In the genomic region with DNA sequence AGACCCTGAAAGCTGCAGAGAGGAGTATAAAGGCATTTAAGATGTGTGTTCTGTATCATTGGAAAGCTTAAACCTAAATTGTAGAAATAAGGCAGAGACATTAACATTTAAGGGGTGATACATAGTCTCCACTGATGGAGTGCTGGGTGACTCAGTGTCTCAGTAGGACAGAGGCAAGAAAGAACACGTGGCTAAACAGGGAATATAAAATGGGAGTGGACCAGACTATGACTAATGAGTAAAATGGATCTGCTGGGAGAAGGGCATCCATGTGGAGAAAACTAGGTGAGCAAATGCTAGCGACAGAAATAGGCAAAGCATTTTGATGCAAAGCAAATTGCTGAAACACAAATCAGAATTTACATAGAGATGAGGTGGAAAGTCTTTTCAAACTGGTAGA, we compare ENCODE assay signal across 25 mouse cellular contexts.
A peak's percentile ranks its signal among the peaks of the same experiment; 100 is the strongest.
DNase-seq lines count a peak whose midpoint lies in the region; ATAC-seq and TF ChIP-seq lines count a peak whose summit lies in the region.
"Had no signal": no experiment of that assay in that cellular context is flagged by ENCODE, and none has a peak within 500 bp of the region (broad histone marks: within the 10 kb centered on the region; RNA-seq: fewer than 3 reads in every experiment).

No protein-coding gene starts in this region.

- 44% methylated on average over 2 of the region's 2 CpGs for WGBS in midbrain, embryonic 16.5 days
- WGBS in midbrain, embryonic 10.5 days = 67% methylated on average over 2 of the region's 2 CpGs
- 37% methylated on average over 2 of the region's 2 CpGs for WGBS in olfactory bulb, adult 2 months
- WGBS in heart, embryonic 11.5 days (ENCODE audit: insufficient replicate concordance) = 59% methylated on average over 2 of the region's 2 CpGs
- WGBS in hindbrain, postnatal 0 days = 27% methylated on average over 2 of the region's 2 CpGs

- peak; percentile 47 for ATAC-seq in frontal cortex, adult (ENCODE audit: low TSS enrichment)
- ATAC-seq in midbrain, embryonic 16.5 days = 0 out of 2 replicates have a peak, but pooled peaks have one; percentile 11
- ATAC-seq in heart, embryonic 11.5 days (replicated peaks; ENCODE audit: insufficient number of reproducible peaks, low FRiP score, low TSS enrichment) = no peak
- no peak for ATAC-seq in hindbrain, postnatal 0 days
- ATAC-seq: activated CD4-positive, CD25-positive, alpha-beta regulatory T cell, adult 4 months; forebrain, postnatal 0 days; intestine, postnatal 0 days had no signal

- H3K4me1 ChIP-seq in midbrain, embryonic 16.5 days (ENCODE audit: control insufficient read depth, insufficient read depth, low read length) = peaks cover 6% of the 10 kb centered on the region; the same call in 1 of the 2 replicates
- H3K4me1 ChIP-seq in midbrain, embryonic 10.5 days = peaks cover 11% of the 10 kb centered on the region
- peaks cover 4% of the 10 kb centered on the region for H3K4me1 ChIP-seq in olfactory bulb, adult 2 months (ENCODE audit: control insufficient read depth, insufficient read depth, low read length)
- no peaks in the 10 kb centered on the region for H3K4me1 ChIP-seq in heart, embryonic 11.5 days (ENCODE audit: control insufficient read depth, insufficient read depth, low read length)
- H3K4me1 ChIP-seq in hindbrain, postnatal 0 days (ENCODE audit: insufficient read depth, low read length) = peaks cover 15% of the 10 kb centered on the region
- H3K4me1 ChIP-seq: embryonic facial prominence, embryonic 15.5 days; heart, embryonic 10.5 days had no signal

- no peaks in the 10 kb centered on the region for H3K27me3 ChIP-seq in midbrain, embryonic 16.5 days (ENCODE audit: control insufficient read depth, insufficient read depth, low read depth, low read length)
- no peaks in the 10 kb centered on the region for H3K27me3 ChIP-seq in midbrain, embryonic 10.5 days (ENCODE audit: low read depth, poor library complexity, severe bottlenecking)
- no peaks in the 10 kb centered on the region for H3K27me3 ChIP-seq in heart, embryonic 11.5 days (ENCODE audit: control insufficient read depth, insufficient read depth, low read length)
- H3K27me3 ChIP-seq in hindbrain, postnatal 0 days (ENCODE audit: insufficient read depth, low read length) = no peaks in the 10 kb centered on the region
- H3K27me3 ChIP-seq: CH12.LX; embryonic facial prominence, embryonic 12.5 days; embryonic facial prominence, embryonic 15.5 days; hindbrain, embryonic 12.5 days had no signal

- H3K36me3 ChIP-seq in midbrain, embryonic 16.5 days (ENCODE audit: control insufficient read depth, insufficient read depth, low read length) = no peaks in the 10 kb centered on the region
- no peaks in the 10 kb centered on the region for H3K36me3 ChIP-seq in midbrain, embryonic 10.5 days
- no peaks in the 10 kb centered on the region for H3K36me3 ChIP-seq in heart, embryonic 11.5 days (ENCODE audit: control insufficient read depth, insufficient read depth, low read length)
- H3K36me3 ChIP-seq in hindbrain, postnatal 0 days (ENCODE audit: insufficient read depth, low read length) = no peaks in the 10 kb centered on the region
- H3K36me3 ChIP-seq: embryonic facial prominence, embryonic 12.5 days; embryonic facial prominence, embryonic 15.5 days; G1E; heart, embryonic 10.5 days; hindbrain, embryonic 12.5 days had no signal

- H3K4me2 ChIP-seq in midbrain, embryonic 16.5 days (ENCODE audit: low read length) = no peak overlapping the region
- H3K4me2 ChIP-seq in heart, embryonic 11.5 days = no peak overlapping the region
- H3K4me2 ChIP-seq in hindbrain, postnatal 0 days (ENCODE audit: low read depth, low read length) = no peak overlapping the region
- H3K4me2 ChIP-seq: embryonic facial prominence, embryonic 12.5 days; embryonic facial prominence, embryonic 15.5 days; hindbrain, embryonic 12.5 days had no signal

- H3K9me3 ChIP-seq in midbrain, embryonic 16.5 days (replicated peaks; ENCODE audit: control insufficient read depth, low read length, poor library complexity, severe bottlenecking) = no peaks in the 10 kb centered on the region
- no peaks in the 10 kb centered on the region for H3K9me3 ChIP-seq in midbrain, embryonic 10.5 days (replicated peaks)
- no peaks in the 10 kb centered on the region for H3K9me3 ChIP-seq in heart, embryonic 11.5 days (replicated peaks; ENCODE audit: control insufficient read depth, low read length)
- H3K9me3 ChIP-seq in hindbrain, postnatal 0 days (ENCODE audit: low read length) = no peaks in the 10 kb centered on the region
- H3K9me3 ChIP-seq: embryonic facial prominence, embryonic 12.5 days; embryonic facial prominence, embryonic 15.5 days; heart, embryonic 10.5 days; hindbrain, embryonic 12.5 days had no signal

- H3K9ac ChIP-seq in midbrain, embryonic 16.5 days (ENCODE audit: low read depth, low read length) = no peak overlapping the region
- no peak overlapping the region for H3K9ac ChIP-seq in heart, embryonic 11.5 days (ENCODE audit: low read depth, low read length)
- H3K9ac ChIP-seq in hindbrain, postnatal 0 days (replicated peaks; ENCODE audit: low read length) = no peak overlapping the region
- H3K9ac ChIP-seq: embryonic facial prominence, embryonic 12.5 days; embryonic facial prominence, embryonic 15.5 days; forebrain, postnatal 0 days; hindbrain, embryonic 12.5 days had no signal

- DNase-seq in frontal cortex, postnatal 36 days (ENCODE audit: low spot score in 2 of 2) = no peak
- DNase-seq in midbrain, embryonic 10.5 days (ENCODE audit: low spot score) = no peak
- peak; percentile 36 for DNase-seq in NIH3T3 (ENCODE audit: low read depth)
- DNase-seq in hindbrain, postnatal 0 days (ENCODE audit: low spot score) = no peak
- DNase-seq: adrenal gland, postnatal 14 days; cerebellum, adult 11-12 months; cerebellum, adult 8-10 months; cerebellum, postnatal 25 days; forebrain, postnatal 0 days; gastrocnemius, postnatal 10 days; gastrocnemius, postnatal 36 days; heart, adult 2 months; kidney, adult 2 months had no signal

- no peak for TF ChIP-seq CTCF in olfactory bulb, adult 2 months (IDR thresholded peaks at IDR 0.05; ENCODE audit: insufficient read depth, low read depth, low read length)
- no peak for TF ChIP-seq CTCF in hindbrain, postnatal 0 days (IDR thresholded peaks at IDR 0.05; ENCODE audit: low read depth)

- no peak overlapping the region for H3K27ac ChIP-seq in midbrain, embryonic 16.5 days (ENCODE audit: low read length)
- no peak overlapping the region for H3K27ac ChIP-seq in midbrain, embryonic 10.5 days (replicated peaks)
- 0 out of 2 replicates have a peak overlapping the region, but pooled peaks have one; percentile 15 for H3K27ac ChIP-seq in olfactory bulb, adult 2 months (ENCODE audit: insufficient read depth, low read depth, low read length)
- no peak overlapping the region for H3K27ac ChIP-seq in heart, embryonic 11.5 days (ENCODE audit: low read depth, low read length)
- H3K27ac ChIP-seq in hindbrain, postnatal 0 days = no peak overlapping the region
- H3K27ac ChIP-seq: embryonic facial prominence, embryonic 12.5 days; embryonic facial prominence, embryonic 15.5 days; heart, adult 2 months; heart, embryonic 10.5 days; hindbrain, embryonic 12.5 days had no signal

- no peak overlapping the region for H3K4me3 ChIP-seq in midbrain, embryonic 16.5 days (ENCODE audit: low read depth, low read length)
- H3K4me3 ChIP-seq in midbrain, embryonic 10.5 days = no peak overlapping the region
- H3K4me3 ChIP-seq in olfactory bulb, adult 2 months (ENCODE audit: insufficient read depth, low read depth, low read length) = no peak overlapping the region
- no peak overlapping the region for H3K4me3 ChIP-seq in heart, embryonic 11.5 days (ENCODE audit: low read depth, low read length)
- H3K4me3 ChIP-seq in hindbrain, postnatal 0 days (ENCODE audit: low read length) = no peak overlapping the region
- H3K4me3 ChIP-seq: embryonic facial prominence, embryonic 12.5 days; embryonic facial prominence, embryonic 15.5 days; heart, adult 2 months; heart, embryonic 10.5 days; hindbrain, embryonic 12.5 days had no signal

- no peak for TF ChIP-seq POLR2A in olfactory bulb, adult 2 months (IDR thresholded peaks at IDR 0.05; ENCODE audit: insufficient read depth, low read depth, low read length)

Comparison
In these comparisons a context has a peak if more than half of its experiments do, and no peak if none do; other contexts are left out.
1. ATAC-seq: peak in frontal cortex, adult (single experiment) and midbrain, embryonic 16.5 days (single experiment); none in heart, embryonic 11.5 days (single experiment) and hindbrain, postnatal 0 days (single experiment).